Mouse (Mus musculus) forebrain, embryonic 11.5 days (tissue): Measurements from ENCODE around the gene Stk19. TPM values are rescaled to one million over a fixed set of nuclear protein-coding genes. Genes with fewer than 3 reads are reported as not detected.
A peak's percentile ranks its signal among the peaks of the same experiment; 100 is the strongest.
"Not testable (repeated sequence)": the region's sequence is repeated elsewhere in the genome, so short reads cannot be mapped to it uniquely, and the experiment has no call there.

Experiments used
- ATAC-seq: fragments of 200-750 bp; cut with Nextera tagmentation; replicated peaks from 2 replicates; pipeline ENCODE4 v1.8.0; 2017; ENCODE audit warnings: moderate TSS enrichment; ENCODE audit not compliant: low FRiP score
- DNase-seq: peaks from one replicate; pipeline ENCODE4 v3.0.0-alpha.2; 2017; ENCODE audit warnings: low spot score
- H3K27ac ChIP-seq: fragments of 300-500 bp; sonication (generic); 2 replicates; pipeline ENCODE4 v1.5.1; 2014; ENCODE audit warnings: low read depth, low read length
- H3K27me3 ChIP-seq: fragments of 300-500 bp; sonication (generic); 2 replicates; pipeline ENCODE4 v1.6.1; 2014; ENCODE audit warnings: mild to moderate bottlenecking, low read length, mixed read lengths; ENCODE audit not compliant: control insufficient read depth, insufficient read depth
- H3K36me3 ChIP-seq: fragments of 300-500 bp; sonication (generic); 2 replicates; pipeline ENCODE4 v1.6.1; 2014; ENCODE audit warnings: mild to moderate bottlenecking, low read length, moderate library complexity, mixed read lengths; ENCODE audit not compliant: control insufficient read depth, insufficient read depth
- H3K4me1 ChIP-seq: fragments of 300-500 bp; sonication (generic); replicated peaks from 2 replicates; pipeline ENCODE4 v1.6.1; 2014; ENCODE audit warnings: low read length, mixed read lengths; ENCODE audit not compliant: control insufficient read depth, insufficient read depth
- H3K4me2 ChIP-seq: fragments of 300-500 bp; sonication (generic); 2 replicates; pipeline ENCODE4 v1.6.1; 2014; ENCODE audit warnings: low read depth, mild to moderate bottlenecking, low read length, moderate library complexity, mixed read lengths; ENCODE audit not compliant: severe bottlenecking
- H3K4me3 ChIP-seq: fragments of 300-500 bp; sonication (generic); 2 replicates; pipeline ENCODE4 v1.5.1; 2014; ENCODE audit warnings: low read depth, low read length
- H3K9ac ChIP-seq: fragments of 300-500 bp; sonication (generic); 2 replicates; pipeline ENCODE4 v1.6.1; 2014; ENCODE audit warnings: low read length
- H3K9me3 ChIP-seq: fragments of 300-500 bp; sonication (generic); 2 replicates; pipeline ENCODE4 v1.6.1; 2016; ENCODE audit warnings: low read length, mixed read lengths; ENCODE audit not compliant: control insufficient read depth
- WGBS: fragments of 180-500 bp; shearing (Covaris S2); extraction: QIAGEN DNeasy Blood & Tissue Kit; methylation state at CpG from one replicate; pipeline ENCODE4 v1.1.7; 2014; 5-methylcytosine and 5-hydroxymethylcytosine counted together
- polyA plus RNA-seq: library from polyadenylated mRNA; unstranded; fragments of >200 nt; fragmentation: Nextera tagmentation; extraction: Ambion mirVana; gene quantifications from 2 replicates; pipeline ENCODE4 v1.2.1, GENCODE M21; 2014

The Stk19 gene
- polyA plus RNA-seq, 1 experiment from 2014 or later = 26.3 TPM

- DNase-seq, H3K27ac ChIP-seq, H3K36me3 ChIP-seq, H3K4me1 ChIP-seq, H3K4me3 ChIP-seq, H3K27me3 ChIP-seq, ATAC-seq, H3K9ac ChIP-seq, H3K9me3 ChIP-seq, H3K4me2 ChIP-seq: not testable (repeated sequence)
- 91% methylated on average over 1 of the region's 1 CpGs for whole genome bisulfite sequencing
Measured at GRCm38 (mm10) chr17:34830776-34831175, 6.0 kb downstream of the Stk19 start.

GRCm38 (mm10) chr17:34814818-34815370 lies 21.9 kb downstream of the Stk19 start:
- Histone ChIP-seq H3K9ac (no peak overlapping the region), H3K27ac (no peak overlapping the region)

GRCm38 (mm10) chr17:34813747-34814146 lies 23.0 kb downstream of the Stk19 start:
- not testable (repeated sequence) for H3K27me3 ChIP-seq, H3K9me3 ChIP-seq, ATAC-seq, H3K9ac ChIP-seq, H3K4me1 ChIP-seq, H3K4me3 ChIP-seq, H3K27ac ChIP-seq, H3K36me3 ChIP-seq, H3K4me2 ChIP-seq
- peak; percentile 61 for DNase-seq
- 62% methylated on average over 8 of the region's 12 CpGs for WGBS

More at GRCm38 (mm10) chr17:34814818-34815370, 21.9 kb downstream of the Stk19 start:
- H3K4me2 ChIP-seq = no peak overlapping the region
- H3K9me3 ChIP-seq = no peaks in the 10 kb centered on the region
- no peaks in the 10 kb centered on the region for H3K36me3 ChIP-seq
- WGBS = 82% methylated on average over 7 of the region's 7 CpGs
- DNase-seq = no peak
- no peaks in the 10 kb centered on the region for H3K27me3 ChIP-seq
- H3K4me1 ChIP-seq = no peaks in the 10 kb centered on the region
- H3K4me3 ChIP-seq = no peak overlapping the region
- ATAC-seq = no peak

GRCm38 (mm10) chr17:34811275-34811674 lies 25.5 kb downstream of the Stk19 start:
- Histone ChIP-seq H3K27me3 (no peaks in the 10 kb centered on the region), H3K27ac (no peak overlapping the region), H3K4me2 (no peak overlapping the region), H3K9me3 (no peaks in the 10 kb centered on the region), H3K4me1 (no peaks in the 10 kb centered on the region), H3K36me3 (no peaks in the 10 kb centered on the region), H3K9ac (no peak overlapping the region), H3K4me3 (no peak overlapping the region)
- peak; percentile 11 for DNase-seq
- 73% methylated on average over 15 of the region's 15 CpGs for WGBS
- no peak for ATAC-seq

GRCm38 (mm10) chr17:34810811-34811210 lies 25.9 kb downstream of the Stk19 start:
- H3K36me3 ChIP-seq, H3K4me2 ChIP-seq, H3K4me1 ChIP-seq, H3K9ac ChIP-seq, ATAC-seq, H3K27me3 ChIP-seq, H3K9me3 ChIP-seq, H3K4me3 ChIP-seq, H3K27ac ChIP-seq: not testable (repeated sequence)
- peak; percentile 29 for DNase-seq
- WGBS = 82% methylated on average over 8 of the region's 8 CpGs

GRCm38 (mm10) chr17:34810411-34810810 lies 26.3 kb downstream of the Stk19 start:
- H3K27me3 ChIP-seq, H3K9me3 ChIP-seq, ATAC-seq, H3K4me2 ChIP-seq, H3K27ac ChIP-seq, H3K9ac ChIP-seq, H3K36me3 ChIP-seq, H3K4me1 ChIP-seq, H3K4me3 ChIP-seq: not testable (repeated sequence)
- 88% methylated on average over 5 of the region's 5 CpGs for WGBS
- peak; percentile 48 for DNase-seq

- WGBS = 81% methylated on average over 6 of the region's 6 CpGs
Measured at GRCm38 (mm10) chr17:34808599-34809205, 28.0 kb downstream of the Stk19 start.

GRCm38 (mm10) chr17:34807176-34807575 lies 29.6 kb downstream of the Stk19 start:
- Histone ChIP-seq H3K9ac (no peak overlapping the region), H3K27ac (no peak overlapping the region), H3K4me2 (no peak overlapping the region), H3K9me3 (peaks cover 3% of the 10 kb centered on the region; the same call in 1 of the 2 replicates), H3K4me1 (no peaks in the 10 kb centered on the region), H3K4me3 (no peak overlapping the region), H3K27me3 (no peaks in the 10 kb centered on the region), H3K36me3 (no peaks in the 10 kb centered on the region)
- DNase-seq = no peak
- 60% methylated on average over 3 of the region's 3 CpGs for WGBS
- no peak for ATAC-seq

More at GRCm38 (mm10) chr17:34808599-34809205, 28.0 kb downstream of the Stk19 start:
- no peaks in the 10 kb centered on the region for H3K36me3 ChIP-seq
- peaks cover 3% of the 10 kb centered on the region; the same call in 1 of the 2 replicates for H3K9me3 ChIP-seq
- no peaks in the 10 kb centered on the region for H3K4me1 ChIP-seq
- no peak for ATAC-seq
- DNase-seq = peak; percentile 22
- H3K27ac ChIP-seq = no peak overlapping the region
- H3K4me3 ChIP-seq = no peak overlapping the region
- H3K27me3 ChIP-seq = no peaks in the 10 kb centered on the region
- H3K4me2 ChIP-seq = no peak overlapping the region
- no peak overlapping the region for H3K9ac ChIP-seq
